Mouse (Mus musculus) monocyte, adult 2 months (primary cell): ENCODE measurements around the gene Eif2d.
"Not testable (repeated sequence)": the region's sequence is repeated elsewhere in the genome, so short reads cannot be mapped to it uniquely, and the experiment has no call there.

Experiments
- DNase-seq, 2 experiments: peaks; one replicate each; pipeline ENCODE4 v3.0.0; 2022; ENCODE audit warnings: low spot score in 2 of 2, low read depth in 1 of 2

The Eif2d gene

GRCm38 (mm10) chr1:131139102-131140095, 13.6 kb upstream of the Eif2d start:
- peak in 1 of 2 experiments; percentile 57 for DNase-seq

GRCm38 (mm10) chr1:131141449-131141848, 11.5 kb upstream of the Eif2d start:
- no peak for DNase-seq

DNA sequence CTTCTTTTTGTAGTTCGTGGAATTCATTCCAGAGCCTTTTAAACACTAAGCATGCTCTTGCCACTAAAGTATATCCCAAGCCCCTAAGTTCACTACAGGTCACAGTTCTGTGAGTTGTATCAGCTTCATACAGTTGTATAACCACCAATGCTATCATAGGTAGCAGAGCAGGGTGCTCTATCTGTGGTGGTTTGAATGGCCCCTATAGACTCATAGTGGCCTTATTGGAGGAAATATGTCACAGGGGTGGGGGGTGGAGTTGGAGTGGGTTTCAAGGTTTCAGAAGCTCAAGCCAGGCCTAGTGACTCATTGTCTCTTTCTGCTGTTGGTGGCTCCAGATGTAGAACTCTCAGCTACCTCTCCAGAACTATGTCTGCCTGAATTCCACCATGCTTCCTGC, 10.5 kb upstream of the Eif2d start:
- no peak for DNase-seq

- not testable (repeated sequence) for DNase-seq
Measured at GRCm38 (mm10) chr1:131145222-131145621, 7.8 kb upstream of the Eif2d start.

GRCm38 (mm10) chr1:131146181-131146614, 6.8 kb upstream of the Eif2d start:
- no peak for DNase-seq

- no peak for DNase-seq
Measured at GRCm38 (mm10) chr1:131149496-131149895, 3.5 kb upstream of the Eif2d start.

- DNase-seq, result no peak
Measured at GRCm38 (mm10) chr1:131155456-131155855, 2.5 kb downstream of the Eif2d start.

DNA sequence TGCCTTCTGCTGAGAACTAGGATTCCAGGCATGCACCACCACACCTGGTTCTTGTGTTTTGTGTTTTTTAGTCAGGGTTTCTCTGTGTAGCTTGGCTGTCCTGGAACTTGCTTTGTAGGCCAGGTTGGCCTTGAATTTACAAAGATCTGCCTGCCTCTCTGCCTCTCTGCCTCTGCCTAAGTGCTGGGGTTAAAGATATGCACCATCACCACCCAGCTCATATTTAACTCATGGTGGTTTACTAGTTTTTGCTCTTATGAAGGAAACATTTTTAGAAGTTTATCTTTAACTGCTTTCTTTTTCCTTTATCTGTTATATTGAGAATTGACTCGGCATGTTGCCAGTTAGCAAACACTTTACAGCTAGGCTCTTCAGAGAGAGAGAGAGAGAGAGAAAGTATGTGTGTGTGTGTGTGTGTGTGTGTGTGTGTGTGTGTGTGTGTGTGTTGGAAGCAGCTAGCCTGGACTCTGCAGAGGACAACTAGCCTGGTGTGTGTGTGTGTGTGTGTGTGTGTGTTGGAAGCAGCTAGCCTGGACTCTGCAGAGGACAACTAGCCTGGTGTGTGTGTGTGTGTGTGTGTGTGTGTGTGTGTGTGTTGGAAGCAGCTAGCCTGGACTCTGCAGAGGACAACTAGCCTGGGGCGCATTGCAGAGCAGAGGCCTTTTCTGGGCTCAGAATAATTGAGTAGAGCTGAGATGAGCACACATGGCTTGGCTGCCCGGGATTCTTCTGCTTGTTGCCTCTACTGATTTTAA, 6.8 kb downstream of the Eif2d start:
- DNase-seq, result not testable (repeated sequence)

GRCm38 (mm10) chr1:131161091-131161490, 8.1 kb downstream of the Eif2d start:
- DNase-seq, result no peak

GRCm38 (mm10) chr1:131164427-131164826, 11.4 kb downstream of the Eif2d start:
- no peak for DNase-seq

GRCm38 (mm10) chr1:131167612-131168011, 14.6 kb downstream of the Eif2d start:
- no peak for DNase-seq

DNA sequence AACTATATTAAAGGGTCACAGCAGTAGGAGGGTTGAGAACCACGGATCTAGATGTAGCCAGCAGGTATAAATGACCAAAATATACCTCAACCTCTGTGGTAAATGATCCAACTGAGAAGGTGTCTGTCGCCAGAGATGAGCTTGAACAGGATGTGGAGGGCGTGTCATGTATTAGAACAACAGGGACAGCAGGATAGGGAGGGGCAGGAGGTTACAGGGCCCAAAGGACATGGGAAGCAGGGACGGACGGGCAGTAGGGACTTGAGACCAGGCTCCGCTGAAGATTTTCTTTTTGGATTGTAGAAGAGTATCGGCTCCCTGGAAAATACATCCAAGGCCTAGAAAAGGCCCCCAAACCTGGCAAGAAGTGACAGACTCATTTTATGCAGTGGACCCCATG, 20.0 kb downstream of the Eif2d start:
- no peak for DNase-seq

DNA sequence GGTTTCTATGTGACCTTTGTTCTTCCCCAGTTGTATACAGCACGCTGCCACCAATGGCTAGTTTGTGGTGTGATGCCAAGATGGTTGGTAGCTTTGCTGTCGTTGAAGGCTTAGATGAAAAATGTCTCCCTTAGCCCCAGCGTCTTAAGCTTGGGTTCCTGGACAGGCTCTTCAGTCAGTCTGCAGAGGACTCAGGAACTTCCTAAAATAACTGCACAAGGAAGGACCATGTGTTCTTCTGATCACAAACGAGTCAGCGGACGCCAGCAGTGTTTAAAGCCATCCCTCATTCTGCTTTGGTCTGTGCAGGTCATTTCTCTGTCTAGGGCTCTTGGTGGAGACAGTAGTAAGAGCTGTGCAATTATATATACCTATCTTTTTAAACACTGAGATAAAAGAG, 20.8 kb downstream of the Eif2d start:
- no peak for DNase-seq

DNA sequence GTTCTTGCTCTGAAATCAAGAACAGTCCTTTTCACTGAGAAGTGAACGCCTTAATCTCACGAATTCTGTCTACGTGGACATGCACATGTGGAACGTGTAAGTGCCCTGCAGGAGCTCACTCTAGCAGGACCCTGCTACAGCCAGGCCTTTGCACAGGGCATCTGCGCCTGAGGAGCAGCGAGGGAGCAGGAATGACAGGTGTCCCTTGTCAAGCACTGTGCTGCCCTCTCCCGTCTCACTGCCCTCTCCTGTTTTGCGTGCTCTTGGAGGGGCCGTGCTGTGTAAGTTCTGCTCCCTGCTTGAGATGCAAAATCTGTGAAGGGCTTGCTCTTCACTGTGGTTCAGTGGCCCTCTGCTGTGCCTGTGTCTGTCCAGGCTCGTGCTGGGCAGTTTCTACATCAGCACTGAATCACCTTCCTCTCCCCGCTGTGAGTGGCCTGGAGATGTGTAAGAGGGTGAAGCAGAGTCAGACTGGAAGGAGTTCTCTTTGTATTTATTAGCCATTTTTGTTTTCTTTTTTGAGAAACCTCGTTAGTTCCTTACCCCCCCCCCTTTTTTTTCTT, 21.4 kb downstream of the Eif2d start:
- DNase-seq, result no peak

DNA sequence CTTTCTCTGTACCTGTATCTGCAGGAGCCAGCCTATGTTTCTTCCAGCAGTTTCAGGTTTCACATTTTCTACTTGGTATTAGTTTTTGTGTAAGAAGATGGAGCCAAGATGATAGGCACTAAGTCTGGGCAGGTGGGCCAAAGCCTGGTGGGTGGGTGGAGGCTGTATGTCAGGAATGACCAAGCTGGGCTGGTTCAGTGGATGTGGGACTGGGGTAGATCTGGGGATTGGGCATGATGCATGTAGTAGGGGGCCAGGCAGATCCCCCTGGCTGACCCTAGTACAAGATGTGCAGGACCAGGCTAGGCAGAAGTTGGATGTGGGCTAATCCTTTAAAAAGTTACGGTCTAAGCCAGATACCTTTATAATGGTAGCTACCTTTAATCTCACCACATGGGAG, 22.2 kb downstream of the Eif2d start:
- DNase-seq, result no peak

- DNase-seq, result no peak
Measured at GRCm38 (mm10) chr1:131175819-131176218, 22.8 kb downstream of the Eif2d start.

DNA sequence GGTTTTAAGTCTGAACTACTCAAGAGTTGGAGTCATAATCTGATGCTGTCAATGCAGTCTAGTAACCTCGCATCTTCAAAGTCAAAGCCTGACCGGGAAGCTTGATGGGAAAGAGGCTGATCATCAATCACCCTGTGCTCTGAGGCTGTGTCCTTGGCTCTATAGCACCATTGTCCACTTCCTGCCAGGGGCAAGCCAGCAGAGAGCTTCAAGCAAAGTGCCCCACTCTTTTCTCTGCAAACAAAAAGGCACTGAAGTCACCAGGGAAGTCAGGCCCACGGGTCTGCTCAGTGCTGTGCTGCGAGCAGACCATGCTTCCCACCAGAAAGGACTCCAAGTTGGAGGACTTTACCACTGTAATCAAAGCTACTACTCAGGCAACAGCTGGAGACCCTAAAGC, 24.3 kb downstream of the Eif2d start:
- no peak for DNase-seq

- no peak for DNase-seq
Measured at GRCm38 (mm10) chr1:131178083-131178482, 25.1 kb downstream of the Eif2d start.

DNA sequence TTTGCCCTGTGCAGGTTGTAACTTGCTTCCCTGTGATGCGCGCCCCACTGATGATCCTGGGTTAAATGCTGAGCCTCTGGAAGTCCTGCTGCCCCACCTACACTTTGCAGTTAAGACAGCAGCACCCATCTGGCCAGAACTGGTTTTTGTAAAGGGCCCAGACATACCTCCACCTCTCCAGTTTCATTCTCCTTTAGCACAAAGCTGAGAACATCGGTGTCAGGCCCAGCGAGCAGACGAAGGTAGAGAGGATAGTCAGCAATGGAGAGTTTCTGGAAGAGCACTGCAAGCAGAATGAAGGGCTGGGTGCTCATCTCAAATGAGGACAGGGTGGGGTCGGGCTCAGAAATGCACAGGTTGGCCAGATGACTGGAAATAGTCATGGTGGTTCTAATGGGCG, 27.4 kb downstream of the Eif2d start:
- DNase-seq, result no peak

DNA sequence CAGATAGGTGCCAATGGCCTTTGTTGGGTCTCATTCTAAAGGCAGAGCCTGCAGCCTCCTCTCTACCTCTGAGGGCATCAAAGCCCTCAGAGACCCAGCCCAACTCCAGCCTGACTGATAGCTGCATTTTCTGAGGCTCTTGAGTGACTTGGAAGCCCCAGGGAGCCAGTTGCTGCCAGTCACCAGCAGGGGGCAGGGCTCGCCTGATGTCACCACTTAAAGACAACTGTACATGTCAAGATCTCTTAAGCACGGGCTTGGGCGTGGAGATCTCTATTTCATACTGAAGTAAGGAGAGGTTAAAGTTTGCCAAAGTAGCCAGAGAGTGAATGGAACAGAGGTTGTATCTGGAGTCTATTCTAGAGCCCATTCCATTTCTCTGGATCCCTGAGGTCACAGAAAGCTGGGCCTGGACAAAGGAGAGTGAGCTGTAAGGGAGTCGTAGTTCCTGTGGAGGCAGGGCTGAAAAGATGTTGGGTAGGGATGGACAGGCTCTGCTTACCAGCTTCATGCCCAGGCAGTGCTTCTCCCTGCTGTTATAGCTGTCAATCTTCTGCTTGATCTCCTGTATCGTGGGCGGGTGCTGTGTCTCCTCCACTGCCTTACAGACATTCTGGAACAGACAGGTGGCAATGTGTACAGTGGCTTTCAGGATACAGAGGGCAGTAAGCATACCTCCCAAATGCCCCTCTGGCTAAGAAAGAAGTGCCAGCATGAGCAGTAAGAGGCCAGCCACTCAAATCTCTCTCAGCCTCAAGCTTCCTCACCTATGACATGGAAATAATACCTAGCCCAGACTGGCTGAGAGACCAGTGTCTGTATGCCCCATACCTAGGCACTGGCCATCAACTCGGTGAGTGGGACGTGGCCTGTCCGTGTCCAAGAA, 28.9 kb downstream of the Eif2d start:
- peak in 1 of 2 experiments; percentile 73 for DNase-seq

GRCm38 (mm10) chr1:131183201-131183600, 30.2 kb downstream of the Eif2d start:
- no peak for DNase-seq
